Mouse (Mus musculus): Measurements from ENCODE around the gene Rbbp8nl.

DNA sequence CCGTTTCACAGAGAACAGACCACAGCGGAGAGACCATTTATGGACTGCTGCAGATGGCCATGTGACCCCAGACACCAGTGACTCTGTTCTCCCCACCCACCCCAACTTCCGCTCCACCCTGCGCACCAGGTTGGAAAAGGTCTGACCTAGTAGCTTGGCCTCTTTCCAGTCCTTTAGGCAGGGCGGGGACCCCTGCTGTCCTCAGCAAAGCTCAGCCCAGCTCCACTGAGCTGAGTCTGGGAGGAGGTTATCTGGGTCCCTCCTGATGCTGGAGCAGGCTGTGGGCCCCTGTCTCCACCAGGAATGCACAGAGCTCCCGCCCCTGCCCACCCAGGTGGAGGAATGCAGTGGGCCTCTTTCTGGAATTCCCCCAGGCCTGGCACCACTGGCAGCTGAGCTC, 54.7 kb downstream of the Rbbp8nl start:
- TF ChIP-seq POLR2A (IDR thresholded peaks at IDR 0.05; ENCODE audit: insufficient read length, low read depth) (no peak), POLR2AphosphoS2 (IDR thresholded peaks at IDR 0.05; ENCODE audit: insufficient read length, low read depth) (no peak), E2F4 (IDR thresholded peaks at IDR 0.05; ENCODE audit: insufficient read depth) (no peak)
